Mouse (Mus musculus) intestine, embryonic 15.5 days (tissue): ENCODE results near the gene Zcchc2. TPM values are rescaled to one million over a fixed set of nuclear protein-coding genes. Genes with fewer than 3 reads are reported as not detected.

Source experiments
- ATAC-seq: fragments of 200-750 bp; cut with Nextera tagmentation; 2 replicates; pipeline ENCODE4 v1.8.0; 2017; ENCODE audit warnings: moderate TSS enrichment, moderate library complexity
- H3K27ac ChIP-seq: fragments of 300-500 bp; sonication (generic); 2 replicates; pipeline ENCODE4 v1.5.1; 2015; ENCODE audit warnings: mild to moderate bottlenecking, inconsistent platforms
- H3K27me3 ChIP-seq: fragments of 300-500 bp; sonication (generic); replicated peaks from 2 replicates; pipeline ENCODE4 v1.6.1; 2015; ENCODE audit warnings: inconsistent platforms
- H3K36me3 ChIP-seq: fragments of 300-500 bp; sonication (generic); 2 replicates; pipeline ENCODE4 v1.6.1; 2015; ENCODE audit warnings: inconsistent platforms
- H3K4me1 ChIP-seq: fragments of 300-500 bp; sonication (generic); replicated peaks from 2 replicates; pipeline ENCODE4 v1.6.1; 2015; ENCODE audit warnings: inconsistent platforms
- H3K4me2 ChIP-seq: fragments of 300-500 bp; sonication (generic); replicated peaks from 2 replicates; pipeline ENCODE4 v1.6.1; 2015; ENCODE audit warnings: mild to moderate bottlenecking, inconsistent platforms
- H3K4me3 ChIP-seq: fragments of 300-500 bp; sonication (generic); replicated peaks from 2 replicates; pipeline ENCODE4 v1.5.1; 2015; ENCODE audit warnings: inconsistent platforms
- H3K9ac ChIP-seq: fragments of 300-500 bp; sonication (generic); 2 replicates; pipeline ENCODE4 v1.6.1; 2015; ENCODE audit warnings: inconsistent platforms
- H3K9me3 ChIP-seq: fragments of 300-500 bp; sonication (generic); 2 replicates; pipeline ENCODE4 v1.6.1; 2016; ENCODE audit warnings: inconsistent platforms
- WGBS: fragments of 180-500 bp; shearing (Covaris S2); methylation state at CpG from one replicate; pipeline ENCODE4 v1.1.7; 2015; 5-methylcytosine and 5-hydroxymethylcytosine counted together
- polyA plus RNA-seq: library from polyadenylated mRNA; unstranded; fragments of >200 nt; fragmentation: Nextera tagmentation; extraction: Ambion mirVana; gene quantifications from 2 replicates; pipeline ENCODE4 v1.2.1, GENCODE M21; 2015

Zcchc2 gene
- polyA plus RNA-seq, 1 experiment from 2014 or later = 2.2 TPM

- no peaks in the 10 kb centered on the region for H3K9me3 ChIP-seq
- H3K27me3 ChIP-seq = no peaks in the 10 kb centered on the region
- H3K36me3 ChIP-seq = peaks cover 18% of the 10 kb centered on the region; the same call in 1 of the 2 replicates
- no peaks in the 10 kb centered on the region for H3K4me1 ChIP-seq
- H3K4me2 ChIP-seq = no peak overlapping the region
- no peak overlapping the region for H3K27ac ChIP-seq
- no peak overlapping the region for H3K4me3 ChIP-seq
- no peak for ATAC-seq
- 85% methylated on average over 6 of the region's 6 CpGs for WGBS
- H3K9ac ChIP-seq = no peak overlapping the region
Observed at GRCm38 (mm10) chr1:106019854-106020253, 29.6 kb downstream of the Zcchc2 start.

GRCm38 (mm10) chr1:106022998-106023397 lies 32.8 kb downstream of the Zcchc2 start:
- 80% methylated on average over 1 of the region's 1 CpGs for WGBS
- Histone ChIP-seq H3K36me3 (peaks cover 18% of the 10 kb centered on the region; the same call in 1 of the 2 replicates), H3K4me3 (no peak overlapping the region), H3K9ac (no peak overlapping the region), H3K9me3 (no peaks in the 10 kb centered on the region), H3K27ac (no peak overlapping the region), H3K4me2 (no peak overlapping the region), H3K4me1 (no peaks in the 10 kb centered on the region), H3K27me3 (no peaks in the 10 kb centered on the region)
- no peak for ATAC-seq

DNA sequence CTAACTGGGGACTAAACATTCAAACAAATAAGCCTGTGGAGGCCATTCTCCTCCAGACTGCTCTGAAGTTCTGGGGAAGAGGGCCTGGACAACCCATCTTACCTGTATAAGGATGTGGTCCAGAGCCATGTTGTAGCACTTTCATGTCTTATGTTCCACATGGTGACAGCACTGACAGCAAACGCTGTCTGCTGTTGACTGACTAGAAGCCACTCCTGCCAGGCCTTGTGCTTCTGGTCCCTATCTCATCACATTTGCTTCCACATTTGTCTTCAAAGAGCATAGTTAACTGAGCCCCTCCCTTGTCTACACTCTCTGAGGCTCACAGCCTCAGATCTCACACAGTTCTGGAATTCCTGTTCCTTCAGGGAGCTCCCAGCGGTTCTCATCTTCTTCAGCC lies 34.0 kb downstream of the Zcchc2 start:
- Histone ChIP-seq H3K9ac (no peak overlapping the region), H3K27ac (no peak overlapping the region), H3K4me3 (no peak overlapping the region), H3K9me3 (no peaks in the 10 kb centered on the region), H3K36me3 (peaks cover 12% of the 10 kb centered on the region; the same call in 1 of the 2 replicates), H3K4me1 (no peaks in the 10 kb centered on the region), H3K27me3 (no peaks in the 10 kb centered on the region), H3K4me2 (no peak overlapping the region)
- WGBS = 95% methylated on average over 2 of the region's 2 CpGs
- no peak for ATAC-seq

GRCm38 (mm10) chr1:106024778-106025177 lies 34.6 kb downstream of the Zcchc2 start:
- Histone ChIP-seq H3K4me1 (no peaks in the 10 kb centered on the region), H3K4me2 (no peak overlapping the region), H3K27me3 (no peaks in the 10 kb centered on the region), H3K9ac (no peak overlapping the region), H3K27ac (no peak overlapping the region), H3K4me3 (no peak overlapping the region), H3K9me3 (no peaks in the 10 kb centered on the region), H3K36me3 (peaks cover 10% of the 10 kb centered on the region; the same call in 1 of the 2 replicates)
- ATAC-seq = no peak
- 95% methylated on average over 3 of the region's 3 CpGs for WGBS

GRCm38 (mm10) chr1:106029769-106030168 lies 39.6 kb downstream of the Zcchc2 start:
- no peak for ATAC-seq
- H3K36me3 ChIP-seq = peaks cover 8% of the 10 kb centered on the region

DNA sequence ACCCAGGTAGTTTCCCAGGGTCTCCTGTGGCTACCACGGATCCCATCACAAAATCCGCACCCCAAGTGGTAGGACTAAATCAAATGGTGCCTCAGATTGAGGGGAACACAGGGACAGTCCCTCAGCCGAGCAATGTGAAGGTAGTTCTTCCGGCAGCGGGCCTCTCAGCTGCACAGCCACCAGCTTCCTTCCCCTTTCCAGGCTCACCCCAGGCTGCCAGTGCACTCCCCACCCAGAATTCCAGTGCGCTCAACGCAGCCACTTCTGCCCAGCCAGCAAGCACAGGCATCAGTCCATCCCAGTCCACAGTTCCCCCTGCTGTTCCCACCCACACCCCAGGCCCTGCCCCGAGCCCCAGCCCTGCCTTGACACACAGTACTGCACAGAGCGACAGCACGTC lies 40.1 kb downstream of the Zcchc2 start:
- WGBS = 92% methylated on average over 10 of the region's 10 CpGs
- Histone ChIP-seq H3K27ac (no peak overlapping the region), H3K4me2 (no peak overlapping the region), H3K36me3 (peaks cover 8% of the 10 kb centered on the region), H3K9me3 (no peaks in the 10 kb centered on the region), H3K9ac (no peak overlapping the region), H3K4me1 (no peaks in the 10 kb centered on the region), H3K4me3 (no peak overlapping the region), H3K27me3 (no peaks in the 10 kb centered on the region)
- ATAC-seq = no peak

More at GRCm38 (mm10) chr1:106029769-106030168, 39.6 kb downstream of the Zcchc2 start:
- no peaks in the 10 kb centered on the region for H3K27me3 ChIP-seq
- H3K4me3 ChIP-seq = no peak overlapping the region
- no peaks in the 10 kb centered on the region for H3K4me1 ChIP-seq
- H3K4me2 ChIP-seq = no peak overlapping the region
- WGBS = 94% methylated on average over 15 of the region's 15 CpGs
- H3K9me3 ChIP-seq = no peaks in the 10 kb centered on the region
- no peak overlapping the region for H3K9ac ChIP-seq
- H3K27ac ChIP-seq = no peak overlapping the region

DNA sequence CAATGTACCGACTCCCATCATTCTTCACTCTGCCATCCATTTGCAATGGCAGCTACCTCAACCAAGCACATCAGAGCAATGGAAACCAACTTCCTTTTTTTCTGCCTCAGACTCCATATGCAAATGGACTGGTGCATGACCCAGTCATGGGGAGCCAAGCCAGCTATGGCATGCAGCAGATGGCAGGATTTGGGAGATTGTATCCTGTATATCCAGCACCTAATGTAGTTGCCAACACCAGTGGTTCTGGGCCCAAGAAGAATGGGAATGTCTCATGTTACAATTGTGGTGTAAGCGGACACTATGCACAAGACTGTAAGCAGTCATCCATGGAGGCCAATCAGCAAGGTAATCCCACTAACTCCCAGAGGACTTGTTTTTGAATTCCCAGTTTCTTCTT lies 40.7 kb downstream of the Zcchc2 start:
- Histone ChIP-seq H3K36me3 (peaks cover 8% of the 10 kb centered on the region), H3K27ac (no peak overlapping the region), H3K4me3 (no peak overlapping the region), H3K9me3 (no peaks in the 10 kb centered on the region), H3K9ac (no peak overlapping the region), H3K4me1 (no peaks in the 10 kb centered on the region), H3K27me3 (no peaks in the 10 kb centered on the region), H3K4me2 (no peak overlapping the region)
- 96% methylated on average over 2 of the region's 2 CpGs for WGBS
- no peak for ATAC-seq

- Histone ChIP-seq H3K4me2 (no peak overlapping the region), H3K27me3 (no peaks in the 10 kb centered on the region), H3K9ac (no peak overlapping the region), H3K27ac (no peak overlapping the region), H3K4me3 (no peak overlapping the region), H3K9me3 (no peaks in the 10 kb centered on the region), H3K4me1 (no peaks in the 10 kb centered on the region), H3K36me3 (peaks cover 8% of the 10 kb centered on the region)
- WGBS = 69% methylated on average over 6 of the region's 6 CpGs
- ATAC-seq = no peak
Observed at GRCm38 (mm10) chr1:106031908-106032307, 41.7 kb downstream of the Zcchc2 start.

DNA sequence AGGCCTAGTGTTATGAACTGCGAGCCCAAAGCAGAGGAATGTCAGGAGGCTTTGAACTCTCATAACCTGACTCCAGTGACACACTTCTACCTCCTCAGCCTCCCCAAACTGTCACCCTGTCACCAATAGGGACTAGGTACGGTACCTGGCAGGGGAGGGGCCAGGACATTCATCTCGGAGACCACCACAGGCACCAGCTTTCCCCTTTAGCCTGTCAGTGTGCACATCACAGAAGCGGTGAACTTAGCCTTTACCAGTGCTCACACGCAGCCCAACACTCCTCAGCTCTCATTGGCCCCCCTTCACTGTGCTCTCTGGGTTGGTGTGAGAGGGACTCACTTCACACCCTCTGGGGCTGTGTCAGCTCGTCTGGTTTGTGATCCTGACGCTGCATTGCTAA lies 44.6 kb downstream of the Zcchc2 start:
- no peak for ATAC-seq
- H3K9me3 ChIP-seq = no peaks in the 10 kb centered on the region
- peaks cover 8% of the 10 kb centered on the region for H3K36me3 ChIP-seq

GRCm38 (mm10) chr1:106036861-106037599 lies 46.8 kb downstream of the Zcchc2 start:
- ATAC-seq = peak; percentile 73
- H3K27me3 ChIP-seq = no peaks in the 10 kb centered on the region
- 0 out of 2 replicates have a peak, but pooled peaks cover 3% of the 10 kb centered on the region for H3K36me3 ChIP-seq
- no peak overlapping the region for H3K27ac ChIP-seq
- no peaks in the 10 kb centered on the region for H3K9me3 ChIP-seq
- H3K4me1 ChIP-seq = no peaks in the 10 kb centered on the region
- H3K4me2 ChIP-seq = no peak overlapping the region
- H3K4me3 ChIP-seq = no peak overlapping the region
- no peak overlapping the region for H3K9ac ChIP-seq
- 63% methylated on average over 19 of the region's 19 CpGs for WGBS

More for the DNA sequence above, 44.6 kb downstream of the Zcchc2 start:
- no peak overlapping the region for H3K27ac ChIP-seq
- H3K27me3 ChIP-seq = no peaks in the 10 kb centered on the region
- WGBS = 74% methylated on average over 7 of the region's 7 CpGs
- H3K4me1 ChIP-seq = no peaks in the 10 kb centered on the region
- H3K4me2 ChIP-seq = no peak overlapping the region
- no peak overlapping the region for H3K4me3 ChIP-seq
- H3K9ac ChIP-seq = no peak overlapping the region

- no peaks in the 10 kb centered on the region for H3K9me3 ChIP-seq
- no peaks in the 10 kb centered on the region for H3K4me1 ChIP-seq
- 55% methylated on average over 6 of the region's 6 CpGs for WGBS
- ATAC-seq = peak; percentile 54; the same call in 1 of the 2 replicates
- H3K27me3 ChIP-seq = no peaks in the 10 kb centered on the region
- no peak overlapping the region for H3K4me2 ChIP-seq
- no peak overlapping the region for H3K4me3 ChIP-seq
- no peaks in the 10 kb centered on the region for H3K36me3 ChIP-seq
- H3K27ac ChIP-seq = no peak overlapping the region
- no peak overlapping the region for H3K9ac ChIP-seq
Observed at GRCm38 (mm10) chr1:106039326-106039725, 49.1 kb downstream of the Zcchc2 start.

DNA sequence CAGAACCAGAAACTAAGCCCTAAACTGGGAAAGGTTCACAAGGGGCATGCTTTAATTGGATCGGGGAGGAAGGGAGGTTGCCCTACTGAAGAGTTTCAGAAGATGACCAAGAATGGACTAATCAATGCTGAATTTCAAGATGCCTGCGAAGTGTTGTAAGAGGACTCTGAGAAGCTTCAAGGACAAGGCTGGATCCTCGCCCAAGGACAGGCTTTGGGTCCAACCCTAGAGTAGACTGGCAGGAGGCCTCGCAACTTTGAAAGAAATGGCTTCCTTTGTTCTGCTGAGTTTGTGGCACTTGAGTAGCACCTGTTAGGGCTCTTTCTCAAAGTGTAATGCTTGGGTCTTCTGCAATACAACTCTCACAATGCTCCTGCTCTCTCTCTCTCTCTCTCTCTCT lies 50.1 kb downstream of the Zcchc2 start:
- 89% methylated on average over 4 of the region's 4 CpGs for WGBS
- no peak for ATAC-seq
- Histone ChIP-seq H3K4me3 (no peak overlapping the region), H3K9me3 (no peaks in the 10 kb centered on the region), H3K4me2 (no peak overlapping the region), H3K36me3 (no peaks in the 10 kb centered on the region), H3K9ac (no peak overlapping the region), H3K27ac (no peak overlapping the region), H3K4me1 (no peaks in the 10 kb centered on the region), H3K27me3 (no peaks in the 10 kb centered on the region)

DNA sequence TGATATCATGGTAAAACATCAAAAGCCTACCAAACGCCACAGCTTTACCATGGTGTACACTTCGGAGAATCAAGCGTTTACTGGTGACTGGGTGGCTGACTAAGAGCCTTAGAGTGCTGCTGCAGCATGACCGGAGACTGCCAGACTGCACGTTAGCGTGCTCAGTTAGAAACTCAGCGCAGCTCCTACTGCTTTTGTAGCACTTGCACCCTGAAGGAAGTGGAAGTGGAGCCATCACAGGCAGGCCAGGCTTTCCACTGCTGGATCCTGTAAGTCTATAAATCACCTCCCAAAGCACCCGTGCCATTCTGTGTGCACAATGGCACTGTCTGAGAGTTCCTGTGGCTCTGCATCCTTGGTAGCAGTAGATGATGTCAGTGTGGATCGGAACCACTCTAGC lies 52.0 kb downstream of the Zcchc2 start:
- H3K4me2 ChIP-seq = no peak overlapping the region
- ATAC-seq = no peak
- H3K4me3 ChIP-seq = no peak overlapping the region
- no peak overlapping the region for H3K9ac ChIP-seq
- H3K27ac ChIP-seq = no peak overlapping the region
- no peaks in the 10 kb centered on the region for H3K9me3 ChIP-seq
- no peaks in the 10 kb centered on the region for H3K36me3 ChIP-seq
- 89% methylated on average over 9 of the region's 9 CpGs for WGBS
- no peaks in the 10 kb centered on the region for H3K27me3 ChIP-seq
- H3K4me1 ChIP-seq = no peaks in the 10 kb centered on the region
